Mouse (Mus musculus) liver, embryonic 14.5 days (tissue): ENCODE results near the gene Pklr. TPM values are rescaled to one million over a fixed set of nuclear protein-coding genes. Genes with fewer than 3 reads are reported as not detected.
A peak's percentile ranks its signal among the peaks of the same experiment; 100 is the strongest.

Source experiments
- ATAC-seq: fragments of 200-750 bp; cut with Nextera tagmentation; 2 replicates; pipeline ENCODE4 v1.8.0; 2017; ENCODE audit warnings: moderate number of reproducible peaks, mild to moderate bottlenecking, moderate library complexity; ENCODE audit not compliant: insufficient read depth
- DNase-seq, 3 experiments: peaks; one replicate each; pipeline ENCODE4 v3.0.0-alpha.2; 2012 to 2013; ENCODE audit warnings: low read depth in 3 of 3, low spot score in 3 of 3
- H3K27ac ChIP-seq: fragments of 300-500 bp; sonication (generic); 2 replicates; pipeline ENCODE4 v1.5.1; 2014; ENCODE audit warnings: moderate library complexity, mild to moderate bottlenecking, control low read depth, inconsistent platforms
- H3K27me3 ChIP-seq: fragments of 300-500 bp; sonication (generic); 2 replicates; pipeline ENCODE4 v1.6.1; 2014; ENCODE audit warnings: mild to moderate bottlenecking, low read length, moderate library complexity; ENCODE audit not compliant: control insufficient read depth, insufficient read depth
- H3K36me3 ChIP-seq: fragments of 300-500 bp; sonication (generic); replicated peaks from 2 replicates; pipeline ENCODE4 v1.6.1; 2014; ENCODE audit warnings: low read depth; ENCODE audit not compliant: control insufficient read depth, insufficient read depth
- H3K4me1 ChIP-seq, 2 experiments: fragments of 200-500 bp in 1 of 2; fragments of 300-500 bp in 1 of 2; sonication (generic) in 1 of 2; replicated peaks; 2 replicates each; pipeline ENCODE4 v1.6.1; 2012 to 2014; ENCODE audit warnings: antibody characterized with exemption in 1 of 2, inconsistent platforms in 1 of 2, low read length in 1 of 2; ENCODE audit not compliant: control insufficient read depth in 2 of 2, insufficient read depth in 2 of 2
- H3K4me2 ChIP-seq: fragments of 300-500 bp; sonication (generic); 2 replicates; pipeline ENCODE4 v1.6.1; 2014; ENCODE audit warnings: low read depth, mild to moderate bottlenecking, control low read depth, moderate library complexity
- H3K4me3 ChIP-seq, 2 experiments: fragments of 200-500 bp in 1 of 2; fragments of 300-500 bp in 1 of 2; sonication (generic) in 1 of 2; 2 replicates each; pipeline ENCODE4 v1.5.1; 2012 to 2014; ENCODE audit warnings: low read depth in 2 of 2, low read length in 2 of 2, mild to moderate bottlenecking in 2 of 2, control low read depth in 1 of 2, inconsistent platforms in 1 of 2, moderate library complexity in 1 of 2; ENCODE audit not compliant: insufficient read depth in 1 of 2
- H3K9ac ChIP-seq: fragments of 300-500 bp; sonication (generic); replicated peaks from 2 replicates; pipeline ENCODE4 v1.6.1; 2014; ENCODE audit warnings: mild to moderate bottlenecking, control low read depth, moderate library complexity
- H3K9me3 ChIP-seq: fragments of 300-500 bp; sonication (generic); 2 replicates; pipeline ENCODE4 v1.6.1; 2016; ENCODE audit warnings: low read length, mixed read lengths; ENCODE audit not compliant: control insufficient read depth
- CTCF ChIP-seq: IDR thresholded peaks from 2 replicates; pipeline ENCODE4 v1.5.1; 2016; ENCODE audit warnings: antibody characterized with exemption, low read depth, control low read depth
- EP300 ChIP-seq: IDR thresholded peaks from 2 replicates; pipeline ENCODE4 v1.6.1; 2016; ENCODE audit warnings: antibody characterized with exemption, low read depth
- WGBS: fragments of 180-500 bp; shearing (Covaris S2); extraction: QIAGEN DNeasy Blood & Tissue Kit; methylation state at CpG from one replicate; pipeline ENCODE4 v1.1.7; 2014; ENCODE audit not compliant: insufficient replicate concordance; 5-methylcytosine and 5-hydroxymethylcytosine counted together
- polyA plus RNA-seq, 2 experiments: library from polyadenylated mRNA; depleted of rRNA in 1 of 2; stranded (reverse) in 1 of 2; unstranded in 1 of 2; fragments of >200 nt; fragmentation: Nextera tagmentation in 1 of 2; extraction: Ambion mirVana in 1 of 2; gene quantifications; 2 replicates each; pipeline versions ENCODE4 v1.2.1 to v1.2.3; 2012 to 2014

Gene Pklr
- polyA plus RNA-seq, 2 experiments: 79.8 to 143 TPM

DNA sequence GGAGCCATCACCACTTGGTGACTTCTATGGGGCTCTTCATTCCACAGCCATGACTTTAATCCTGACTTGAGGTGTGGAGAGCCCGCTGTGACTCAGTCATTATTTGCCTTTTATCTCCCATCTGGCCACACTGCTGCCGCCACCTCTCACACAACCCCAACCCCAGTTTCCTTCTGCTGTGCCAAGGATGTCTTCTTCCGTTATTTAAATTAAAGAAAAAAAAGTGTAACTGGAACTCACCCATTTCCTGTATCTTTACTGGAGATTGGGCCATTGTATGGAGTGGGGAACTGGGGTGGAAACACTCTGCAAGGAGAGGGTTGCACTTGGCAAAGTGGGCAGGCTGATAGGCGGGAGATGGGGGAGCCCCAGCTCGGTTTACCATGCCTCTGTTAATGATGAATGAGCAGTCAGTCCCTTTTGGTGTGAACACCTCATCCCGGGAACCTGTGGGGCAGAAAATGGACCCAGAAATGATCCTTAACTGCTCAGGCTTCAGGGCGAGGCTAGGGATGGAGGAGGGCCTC lies 46.7 kb downstream of the Pklr start:
- DNase-seq: no peak
- H3K27me3 ChIP-seq: no peaks in the 10 kb centered on the region
- peak overlapping the region; percentile 63 for H3K4me2 ChIP-seq
- H3K4me3 ChIP-seq: peak overlapping the region in 1 of 2 experiments; percentile 44; a peak in 2 of 4 replicates
- peaks cover 12 to 15% of the 10 kb centered on the region in 2 experiments for H3K4me1 ChIP-seq
- H3K9me3 ChIP-seq: no peaks in the 10 kb centered on the region
- TF ChIP-seq CTCF: no peak
- TF ChIP-seq EP300: no peak
- H3K9ac ChIP-seq: no peak overlapping the region
- peak overlapping the region; percentile 20; the same call in 1 of the 2 replicates for H3K27ac ChIP-seq
- 24% methylated on average over 7 of the region's 7 CpGs for WGBS
- no peak for ATAC-seq
- peaks cover 19% of the 10 kb centered on the region for H3K36me3 ChIP-seq

GRCm38 (mm10) chr3:89183058-89183958 lies 47.4 kb downstream of the Pklr start, which contains the start of gene Fam189b:
Fam189b (plus strand) TSS chr3:89183143.
- 19% methylated on average over 39 of the region's 39 CpGs for WGBS
- TF ChIP-seq EP300: no peak
- 0 out of 2 replicates have a peak, but pooled peaks have one; percentile 9 for TF ChIP-seq CTCF
- H3K27me3 ChIP-seq: no peaks in the 10 kb centered on the region
- H3K9ac ChIP-seq: peak within 1 kb of the TSS; percentile 3
- H3K36me3 ChIP-seq: peaks cover 19% of the 10 kb centered on the region
- peak; percentile 88 for ATAC-seq
- peaks cover 10 to 13% of the 10 kb centered on the region in 2 experiments for H3K4me1 ChIP-seq
- no peaks in the 10 kb centered on the region for H3K9me3 ChIP-seq
- H3K27ac ChIP-seq: peak within 1 kb of the TSS; percentile 20; the same call in 1 of the 2 replicates
- peak within 1 kb of the TSS; percentile 44 to 68 for H3K4me3 ChIP-seq
- peak within 1 kb of the TSS; percentile 63 for H3K4me2 ChIP-seq
- peak; percentile 49 to 62 (median 53) for DNase-seq

- peaks cover 6 to 7% of the 10 kb centered on the region in 2 experiments; a peak in 2 of 4 replicates for H3K4me1 ChIP-seq
- WGBS: 73% methylated on average over 6 of the region's 6 CpGs
- TF ChIP-seq EP300 (no peak), CTCF (no peak)
- H3K36me3 ChIP-seq: peaks cover 19% of the 10 kb centered on the region
- H3K4me3 ChIP-seq: no peak overlapping the region
- no peak overlapping the region for H3K27ac ChIP-seq
- no peak for ATAC-seq
- no peaks in the 10 kb centered on the region for H3K27me3 ChIP-seq
- peak overlapping the region; percentile 63 for H3K4me2 ChIP-seq
- no peak overlapping the region for H3K9ac ChIP-seq
- DNase-seq: no peak
- no peaks in the 10 kb centered on the region for H3K9me3 ChIP-seq
Measured at GRCm38 (mm10) chr3:89183959-89184315, 48.0 kb downstream of the Pklr start.

GRCm38 (mm10) chr3:89187197-89187596 lies 51.3 kb downstream of the Pklr start:
- no peak for TF ChIP-seq EP300
- TF ChIP-seq CTCF: no peak
- Histone ChIP-seq H3K4me2 (no peak overlapping the region), H3K4me1 (peaks cover 6% of the 10 kb centered on the region in 2 experiments; a peak in 2 of 4 replicates), H3K36me3 (peaks cover 4% of the 10 kb centered on the region), H3K9me3 (no peaks in the 10 kb centered on the region), H3K27ac (no peak overlapping the region), H3K4me3 (no peak overlapping the region), H3K27me3 (no peaks in the 10 kb centered on the region), H3K9ac (no peak overlapping the region)
- DNase-seq (no peak), ATAC-seq (no peak)
- 48% methylated on average over 23 of the region's 23 CpGs for WGBS
